Mouse (Mus musculus) cerebellum, adult 2 months (tissue): ENCODE measurements at regions not wholly inside any gene's neighbourhood (a gene's known extent, or its start where the extent isn't known, plus 50 kb on each side); places are given as distances from the start of the nearest gene placed in this dataset.

ENCODE experiments used
- DNase-seq, 2 experiments: peaks; one replicate each; pipeline ENCODE4 v3.0.0; 2021
- H3K27ac ChIP-seq: fragments of 200-500 bp; 2 replicates; pipeline ENCODE4 v1.5.1; 2012; ENCODE audit warnings: low read length, control low read depth, inconsistent platforms; ENCODE audit not compliant: insufficient read depth
- H3K27me3 ChIP-seq: fragments of 200-500 bp; 2 replicates; pipeline ENCODE4 v1.6.1; 2012; ENCODE audit warnings: inconsistent platforms, mild to moderate bottlenecking, low read length, moderate library complexity; ENCODE audit not compliant: control insufficient read depth, insufficient read depth
- H3K4me1 ChIP-seq: fragments of 200-500 bp; 2 replicates; pipeline ENCODE4 v1.6.1; 2011; ENCODE audit warnings: low read length; ENCODE audit not compliant: control insufficient read depth, insufficient read depth
- H3K4me3 ChIP-seq: fragments of 200-500 bp; replicated peaks from 2 replicates; pipeline ENCODE3; 2011; ENCODE audit warnings: mild to moderate bottlenecking, low read depth, low read length, control low read depth; ENCODE audit not compliant: insufficient read depth
- CTCF ChIP-seq: fragments of 200-500 bp; IDR thresholded peaks from 2 replicates; pipeline ENCODE4 v1.5.1; 2011; ENCODE audit warnings: low read depth, mild to moderate bottlenecking, control low read depth, low read length, moderate library complexity, borderline replicate concordance; ENCODE audit not compliant: insufficient read depth
- POLR2A ChIP-seq: fragments of 200-500 bp; IDR thresholded peaks from 2 replicates; pipeline ENCODE4 v1.6.1; 2011; ENCODE audit warnings: low read length, control low read depth, borderline replicate concordance; ENCODE audit not compliant: insufficient read depth
- WGBS: fragments of 180-500 bp; shearing (Covaris S2); methylation state at CpG from one replicate; pipeline ENCODE4 v1.1.7; 2018; 5-methylcytosine and 5-hydroxymethylcytosine counted together

DNA sequence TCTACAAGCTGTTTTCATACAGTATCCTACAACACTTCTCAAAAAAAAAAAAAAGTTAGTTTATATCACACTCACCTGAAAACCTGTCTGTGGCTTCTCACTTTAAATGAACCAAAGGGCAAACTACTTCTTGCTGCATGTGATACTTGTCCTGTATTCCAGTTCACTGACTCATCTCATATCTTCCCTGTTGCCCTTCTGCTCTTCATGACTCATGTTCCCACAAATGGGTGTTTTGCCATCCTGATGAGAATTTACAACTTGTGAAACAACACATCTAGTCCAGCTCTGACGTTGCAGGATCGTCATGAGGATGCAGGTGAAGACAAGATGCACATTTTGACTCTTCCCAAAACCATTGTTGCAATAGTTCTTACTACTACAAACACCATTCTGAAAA is 2412.7 kb upstream of the Gm7489 start:
- Histone ChIP-seq H3K4me1 (no peaks in the 10 kb centered on the region), H3K27ac (no peak overlapping the region), H3K4me3 (no peak overlapping the region), H3K27me3 (no peaks in the 10 kb centered on the region)
- TF ChIP-seq POLR2A (no peak), CTCF (no peak)
- no peak for DNase-seq
- 89% methylated on average over 2 of the region's 2 CpGs for WGBS

DNA sequence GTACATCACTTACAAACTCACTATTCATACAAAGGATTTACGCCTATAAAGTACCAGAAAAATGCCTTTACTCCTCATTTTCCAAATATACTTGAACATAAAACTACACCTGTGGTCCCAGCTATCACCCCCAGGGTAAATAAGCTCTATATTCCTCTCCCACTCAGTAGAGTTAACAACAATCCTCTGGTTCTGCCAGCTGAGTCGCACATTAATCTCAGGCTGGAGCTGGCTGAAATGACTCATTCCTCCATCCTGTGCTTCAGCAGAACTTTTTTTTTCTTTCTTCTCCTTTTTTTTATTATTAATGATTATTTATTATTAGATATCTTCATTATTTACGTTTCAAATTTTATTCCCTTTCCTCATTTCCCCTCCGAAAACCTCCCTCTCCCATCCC is 2402.8 kb upstream of the Gm7489 start:
- WGBS = 89% methylated on average over 4 of the region's 4 CpGs
- Histone ChIP-seq H3K27ac (no peak overlapping the region), H3K4me1 (peaks cover 3% of the 10 kb centered on the region; the same call in 1 of the 2 replicates), H3K4me3 (no peak overlapping the region), H3K27me3 (no peaks in the 10 kb centered on the region)
- DNase-seq = no peak
- TF ChIP-seq CTCF = no peak
- no peak for TF ChIP-seq POLR2A

- WGBS = 5% methylated on average over 2 of the region's 2 CpGs
- TF ChIP-seq POLR2A (no peak), CTCF (no peak)
- Histone ChIP-seq H3K4me3 (no peak overlapping the region), H3K27me3 (no peaks in the 10 kb centered on the region), H3K27ac (no peak overlapping the region), H3K4me1 (peaks cover 3% of the 10 kb centered on the region; the same call in 1 of the 2 replicates)
- no peak for DNase-seq
Observed at GRCm38 (mm10) chr15:51484207-51484606, 2400.5 kb upstream of the Gm7489 start.

DNA sequence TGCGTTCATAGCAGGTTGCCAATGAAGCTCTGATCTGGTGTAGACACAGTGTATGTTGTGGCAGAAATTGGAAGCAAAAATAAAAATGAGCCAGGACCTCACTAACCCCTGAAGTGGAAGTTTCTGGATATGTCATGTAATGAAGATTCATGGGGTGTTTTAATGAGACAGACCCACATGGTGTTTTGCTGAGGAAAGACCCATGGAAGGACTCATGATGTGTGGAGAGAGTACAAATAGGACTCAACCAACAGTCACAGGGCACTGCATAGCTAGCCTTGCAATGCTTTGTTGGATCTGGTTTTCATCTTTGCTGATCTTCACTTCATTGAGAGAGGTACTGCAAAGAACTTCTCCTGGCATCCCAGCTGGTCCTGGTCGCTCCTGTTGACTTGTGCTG is 2399.2 kb upstream of the Gm7489 start:
- H3K27ac ChIP-seq = no peak overlapping the region
- 91% methylated on average over 2 of the region's 2 CpGs for WGBS
- no peaks in the 10 kb centered on the region for H3K27me3 ChIP-seq
- peaks cover 3% of the 10 kb centered on the region; the same call in 1 of the 2 replicates for H3K4me1 ChIP-seq
- no peak overlapping the region for H3K4me3 ChIP-seq
- DNase-seq = no peak
- no peak for TF ChIP-seq CTCF
- no peak for TF ChIP-seq POLR2A

GRCm38 (mm10) chr15:51502058-51502741 is 2382.5 kb upstream of the Gm7489 start:
- TF ChIP-seq CTCF (no peak), POLR2A (no peak)
- DNase-seq = no peak
- Histone ChIP-seq H3K4me3 (no peak overlapping the region), H3K27me3 (no peaks in the 10 kb centered on the region), H3K27ac (no peak overlapping the region), H3K4me1 (no peaks in the 10 kb centered on the region)
- 90% methylated on average over 12 of the region's 12 CpGs for WGBS

DNA sequence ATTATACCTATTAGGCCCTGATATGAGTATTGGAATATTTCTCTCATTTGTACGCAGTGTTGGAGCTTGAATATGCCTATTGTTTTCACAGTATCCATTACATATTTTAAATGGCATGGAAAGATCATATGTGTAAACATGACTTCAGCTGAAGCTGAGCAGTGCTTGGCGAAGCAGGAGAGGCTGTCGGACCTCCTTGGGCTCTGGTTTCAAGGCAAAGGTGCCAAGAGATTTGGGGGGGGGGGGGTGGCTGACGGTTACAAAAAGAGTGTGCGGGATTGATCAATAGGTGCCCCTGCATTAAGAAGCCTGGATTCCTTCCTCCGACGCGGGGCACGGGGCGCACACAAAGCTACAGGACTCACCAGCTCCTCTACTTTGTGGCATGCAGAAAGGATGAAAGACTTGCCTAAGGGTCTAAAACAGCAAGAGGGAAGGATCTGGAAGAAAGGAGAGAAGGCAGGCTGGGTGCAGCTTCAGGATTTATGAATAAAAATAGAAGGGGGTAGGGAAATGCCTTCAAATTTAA is 2381.9 kb upstream of the Gm7489 start:
- DNase-seq = no peak
- Histone ChIP-seq H3K27ac (no peak overlapping the region), H3K27me3 (no peaks in the 10 kb centered on the region), H3K4me3 (no peak overlapping the region), H3K4me1 (no peaks in the 10 kb centered on the region)
- 65% methylated on average over 10 of the region's 10 CpGs for WGBS
- TF ChIP-seq POLR2A (no peak), CTCF (no peak)

GRCm38 (mm10) chr15:51503341-51503740 is 2381.4 kb upstream of the Gm7489 start:
- Histone ChIP-seq H3K4me3 (no peak overlapping the region), H3K27ac (no peak overlapping the region), H3K4me1 (no peaks in the 10 kb centered on the region), H3K27me3 (no peaks in the 10 kb centered on the region)
- TF ChIP-seq CTCF (no peak), POLR2A (no peak)
- WGBS = 49% methylated on average over 8 of the region's 8 CpGs
- DNase-seq = no peak
